Mouse (Mus musculus) lung, embryonic 16.5 days (tissue): ENCODE data around the gene Cd300lf. TPM values are rescaled to one million over a fixed set of nuclear protein-coding genes. Genes with fewer than 3 reads are reported as not detected.

ENCODE experiments used
- ATAC-seq: fragments of 200-750 bp; cut with Nextera tagmentation; 2 replicates; pipeline ENCODE4 v1.8.0; 2017; ENCODE audit warnings: low read depth, mild to moderate bottlenecking, moderate library complexity
- H3K27ac ChIP-seq: fragments of 300-500 bp; sonication (generic); 2 replicates; pipeline ENCODE4 v1.5.1; 2014; ENCODE audit warnings: mild to moderate bottlenecking, control low read depth, low read length
- H3K27me3 ChIP-seq: fragments of 300-500 bp; sonication (generic); 2 replicates; pipeline ENCODE4 v1.6.1; 2014; ENCODE audit warnings: low read depth, low read length, mixed read lengths; ENCODE audit not compliant: control insufficient read depth, insufficient read depth
- H3K36me3 ChIP-seq: fragments of 300-500 bp; sonication (generic); 2 replicates; pipeline ENCODE4 v1.6.1; 2014; ENCODE audit warnings: low read length; ENCODE audit not compliant: control insufficient read depth, insufficient read depth
- H3K4me1 ChIP-seq: fragments of 300-500 bp; sonication (generic); replicated peaks from 2 replicates; pipeline ENCODE4 v1.6.1; 2014; ENCODE audit warnings: low read length, mixed read lengths; ENCODE audit not compliant: control insufficient read depth, insufficient read depth
- H3K4me2 ChIP-seq: fragments of 300-500 bp; sonication (generic); 2 replicates; pipeline ENCODE4 v1.6.1; 2014; ENCODE audit warnings: low read depth, low read length, control low read depth
- H3K4me3 ChIP-seq: fragments of 300-500 bp; sonication (generic); 2 replicates; pipeline ENCODE4 v1.5.1; 2014; ENCODE audit warnings: mild to moderate bottlenecking, low read length, control low read depth
- H3K9ac ChIP-seq: fragments of 300-500 bp; sonication (generic); 2 replicates; pipeline ENCODE4 v1.6.1; 2014; ENCODE audit warnings: low read length, control low read depth
- H3K9me3 ChIP-seq: fragments of 300-500 bp; sonication (generic); 2 replicates; pipeline ENCODE4 v1.6.1; 2016; ENCODE audit warnings: low read length; ENCODE audit not compliant: control insufficient read depth
- WGBS: fragments of 180-500 bp; shearing (Covaris S2); extraction: QIAGEN DNeasy Blood & Tissue Kit; methylation state at CpG from one replicate; pipeline ENCODE4 v1.1.7; 2014; 5-methylcytosine and 5-hydroxymethylcytosine counted together
- polyA plus RNA-seq: library from polyadenylated mRNA; unstranded; fragments of >200 nt; fragmentation: Nextera tagmentation; extraction: Ambion mirVana; gene quantifications from 2 replicates; pipeline ENCODE4 v1.2.1, GENCODE M21; 2015

The Cd300lf gene
- polyA plus RNA-seq, 1 experiment from 2014 or later, result 3.1 TPM

DNA sequence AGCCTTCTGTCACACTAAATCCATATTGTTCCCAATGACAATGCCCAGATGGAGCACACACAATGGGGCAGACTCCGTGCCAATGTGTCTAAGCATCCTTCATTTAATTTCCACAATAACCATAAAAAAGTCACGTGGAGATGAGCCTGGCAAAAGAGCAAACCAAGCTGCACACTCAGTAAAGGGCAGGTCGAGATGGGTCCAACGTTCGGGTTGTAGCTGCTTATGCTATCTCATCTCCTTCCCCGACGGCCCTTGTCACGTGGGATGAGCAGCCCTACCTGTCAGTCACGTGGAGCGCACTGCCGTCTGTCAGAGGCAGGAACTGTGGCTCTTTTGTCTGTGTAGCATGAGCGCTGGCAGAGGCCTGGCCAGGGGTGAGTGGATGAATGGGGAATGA, 49.2 kb downstream of the Cd300lf start:
- Histone ChIP-seq H3K9ac (no peak overlapping the region), H3K4me2 (no peak overlapping the region), H3K4me1 (no peaks in the 10 kb centered on the region), H3K4me3 (no peak overlapping the region), H3K27me3 (peaks cover 8% of the 10 kb centered on the region), H3K36me3 (no peaks in the 10 kb centered on the region), H3K9me3 (no peaks in the 10 kb centered on the region), H3K27ac (no peak overlapping the region)
- WGBS, result 48% methylated on average over 12 of the region's 12 CpGs
- no peak for ATAC-seq

DNA sequence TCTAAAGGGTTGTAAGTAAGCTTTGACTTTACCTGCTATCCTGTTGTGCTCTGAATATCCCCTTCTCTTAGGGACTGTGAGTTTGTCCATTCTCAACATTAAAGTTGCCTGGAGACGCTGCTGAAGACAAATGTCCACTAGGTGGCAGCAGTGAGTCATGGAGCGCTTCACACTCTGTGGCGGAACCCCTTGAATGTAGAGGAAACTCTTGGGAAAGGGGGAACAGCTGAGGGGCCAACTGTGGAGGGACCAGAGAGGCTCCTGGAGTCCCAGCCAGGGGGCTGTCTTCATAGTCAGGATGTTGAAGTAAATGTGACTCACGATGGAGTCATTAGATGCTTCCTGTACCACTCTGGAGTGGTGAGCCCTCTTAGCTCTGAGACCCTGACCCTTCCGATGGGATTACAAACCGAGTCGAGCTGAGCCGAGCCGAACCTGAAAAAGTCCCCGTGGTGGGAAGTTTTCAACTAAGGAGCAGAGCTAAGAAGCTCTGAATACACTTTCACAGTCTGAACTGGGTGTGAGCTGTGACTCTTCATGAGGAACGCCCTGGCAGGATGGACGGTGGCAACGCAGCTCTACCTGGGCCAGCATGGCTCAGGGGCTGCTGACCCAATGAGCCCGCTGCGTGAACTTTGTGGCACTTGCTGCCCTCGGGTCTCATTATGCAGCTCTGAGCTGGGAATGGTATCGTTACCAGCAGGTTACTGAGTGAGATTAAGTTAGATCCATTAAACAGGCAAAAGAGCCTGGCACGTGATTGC, 50.2 kb downstream of the Cd300lf start:
- H3K4me1 ChIP-seq, result no peaks in the 10 kb centered on the region
- H3K9me3 ChIP-seq, result no peaks in the 10 kb centered on the region
- 40% methylated on average over 18 of the region's 18 CpGs for WGBS
- ATAC-seq, result peak; percentile 31; the same call in 1 of the 2 replicates
- no peaks in the 10 kb centered on the region for H3K36me3 ChIP-seq
- no peak overlapping the region for H3K4me3 ChIP-seq
- no peak overlapping the region for H3K9ac ChIP-seq
- H3K27ac ChIP-seq, result no peak overlapping the region
- peaks cover 8% of the 10 kb centered on the region for H3K27me3 ChIP-seq
- H3K4me2 ChIP-seq, result no peak overlapping the region

DNA sequence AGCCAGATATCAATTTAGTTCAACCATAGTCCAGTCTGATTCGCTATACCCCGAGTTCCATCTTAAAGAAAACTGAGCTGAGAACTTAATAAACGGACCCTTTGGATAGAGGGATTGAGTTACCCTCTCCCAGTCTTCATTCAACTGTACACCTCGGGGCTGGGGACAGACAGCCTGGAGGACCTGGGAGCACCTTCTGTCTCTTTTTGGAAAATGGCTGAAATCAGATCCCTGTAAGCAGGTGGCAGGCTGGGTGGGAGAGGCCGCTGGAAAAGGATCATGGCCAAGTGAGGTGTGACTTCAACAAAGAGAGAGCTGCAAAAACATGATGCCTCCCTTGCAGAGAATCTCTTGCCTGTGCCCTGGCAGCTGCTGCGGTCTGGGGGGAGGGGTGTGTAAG, 51.6 kb downstream of the Cd300lf start:
- no peak overlapping the region for H3K9ac ChIP-seq
- no peaks in the 10 kb centered on the region for H3K4me1 ChIP-seq
- no peak overlapping the region for H3K27ac ChIP-seq
- no peak overlapping the region for H3K4me3 ChIP-seq
- H3K36me3 ChIP-seq, result no peaks in the 10 kb centered on the region
- 66% methylated on average over 6 of the region's 6 CpGs for WGBS
- H3K27me3 ChIP-seq, result peaks cover 8% of the 10 kb centered on the region
- H3K9me3 ChIP-seq, result no peaks in the 10 kb centered on the region
- no peak for ATAC-seq
- H3K4me2 ChIP-seq, result no peak overlapping the region

DNA sequence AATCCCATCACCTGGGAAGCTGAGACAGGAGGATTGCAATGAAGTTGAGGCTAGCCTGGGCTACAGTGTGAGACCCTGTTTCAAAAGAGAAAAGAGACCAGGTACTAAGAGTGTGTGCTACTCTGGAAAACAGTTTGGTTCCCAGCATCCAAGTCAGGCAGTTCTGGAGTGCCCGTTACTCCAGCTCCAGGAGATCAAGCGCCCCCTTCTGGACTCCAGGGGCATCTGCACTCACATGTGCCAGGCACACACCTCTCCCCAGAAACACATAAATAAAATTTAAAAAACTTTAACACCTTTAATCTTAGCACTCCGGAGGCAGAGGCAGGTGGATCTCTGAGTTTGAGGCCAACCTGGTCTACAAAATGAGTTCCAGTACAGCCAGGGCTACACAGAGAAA, 52.4 kb downstream of the Cd300lf start:
- Histone ChIP-seq H3K9ac (no peak overlapping the region), H3K27ac (no peak overlapping the region), H3K9me3 (no peaks in the 10 kb centered on the region), H3K4me1 (no peaks in the 10 kb centered on the region), H3K4me2 (no peak overlapping the region), H3K36me3 (no peaks in the 10 kb centered on the region), H3K27me3 (peaks cover 8% of the 10 kb centered on the region), H3K4me3 (no peak overlapping the region)
- 59% methylated on average over 3 of the region's 3 CpGs for WGBS
- ATAC-seq, result no peak

DNA sequence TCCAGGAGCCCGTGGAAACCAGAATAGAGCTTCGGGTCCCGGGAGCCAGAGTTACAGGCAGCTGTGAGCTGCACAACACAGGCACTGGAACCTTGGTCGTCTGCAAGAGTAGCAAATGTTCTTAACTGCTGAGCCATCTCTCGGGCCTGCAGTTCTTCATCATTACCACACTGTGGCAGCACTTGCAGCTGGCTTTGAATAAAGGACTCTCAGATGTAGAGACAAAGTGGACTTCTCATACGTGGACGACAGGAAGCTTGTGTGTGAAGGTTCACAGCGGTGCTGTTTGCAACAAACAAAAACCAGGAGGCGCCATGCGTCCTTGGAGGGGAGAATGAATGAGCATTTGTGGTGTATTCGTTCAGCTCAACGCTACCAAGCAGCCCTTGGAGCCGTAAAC, 52.9 kb downstream of the Cd300lf start:
- peaks cover 8% of the 10 kb centered on the region for H3K27me3 ChIP-seq
- H3K36me3 ChIP-seq, result no peaks in the 10 kb centered on the region
- H3K9ac ChIP-seq, result no peak overlapping the region
- ATAC-seq, result no peak
- no peaks in the 10 kb centered on the region for H3K9me3 ChIP-seq
- no peak overlapping the region for H3K4me2 ChIP-seq
- WGBS, result 31% methylated on average over 13 of the region's 13 CpGs
- H3K4me3 ChIP-seq, result no peak overlapping the region
- no peak overlapping the region for H3K27ac ChIP-seq
- H3K4me1 ChIP-seq, result no peaks in the 10 kb centered on the region

DNA sequence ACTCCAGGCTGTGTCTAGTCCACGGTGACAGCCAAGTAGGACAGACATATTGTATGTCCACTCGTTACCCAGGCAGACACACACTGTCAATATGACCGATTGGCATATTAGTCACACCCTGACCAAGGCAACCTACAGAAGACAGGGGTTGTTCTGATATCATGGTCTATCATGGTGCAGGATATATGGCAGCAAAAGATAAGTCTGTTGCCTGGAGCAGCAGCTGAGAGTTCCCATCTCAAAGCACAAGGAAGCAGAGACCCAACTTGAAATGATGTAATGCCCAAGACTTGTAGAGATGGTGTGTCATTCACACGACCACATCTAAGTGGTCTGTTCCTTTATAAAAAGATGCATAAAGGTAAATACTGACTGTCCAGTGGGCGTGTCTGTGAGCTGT, 55.1 kb downstream of the Cd300lf start:
- Histone ChIP-seq H3K4me3 (no peak overlapping the region), H3K27ac (no peak overlapping the region), H3K36me3 (no peaks in the 10 kb centered on the region), H3K27me3 (0 out of 2 replicates have a peak, but pooled peaks cover 2% of the 10 kb centered on the region), H3K9ac (no peak overlapping the region), H3K4me1 (no peaks in the 10 kb centered on the region), H3K4me2 (no peak overlapping the region), H3K9me3 (no peaks in the 10 kb centered on the region)
- WGBS, result 73% methylated on average over 5 of the region's 5 CpGs
- no peak for ATAC-seq

DNA sequence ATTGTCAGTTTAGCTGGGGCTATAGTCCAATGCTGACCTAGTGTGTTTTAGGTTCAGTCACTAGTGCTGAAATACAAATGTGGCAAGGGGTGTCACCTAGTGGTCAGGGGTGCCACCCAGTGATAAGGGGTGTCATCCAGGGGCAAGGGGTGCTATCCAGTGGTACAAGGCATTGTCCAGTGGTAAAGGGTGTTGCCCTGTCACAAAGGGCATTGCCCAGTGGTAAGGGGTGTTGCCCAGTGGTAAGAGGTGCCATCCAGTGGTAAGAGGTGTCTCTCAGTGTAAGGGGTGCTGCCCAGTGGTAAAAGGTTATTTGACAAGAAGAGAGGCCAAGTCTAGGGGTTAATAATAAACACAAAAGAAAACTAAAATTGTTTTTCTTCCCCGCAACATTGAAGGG, 56.4 kb downstream of the Cd300lf start:
- Histone ChIP-seq H3K27me3 (0 out of 2 replicates have a peak, but pooled peaks cover 2% of the 10 kb centered on the region), H3K4me2 (no peak overlapping the region), H3K36me3 (no peaks in the 10 kb centered on the region), H3K4me3 (no peak overlapping the region), H3K27ac (no peak overlapping the region), H3K9me3 (no peaks in the 10 kb centered on the region), H3K9ac (no peak overlapping the region), H3K4me1 (no peaks in the 10 kb centered on the region)
- 96% methylated on average over 1 of the region's 1 CpGs for WGBS
- no peak for ATAC-seq

DNA sequence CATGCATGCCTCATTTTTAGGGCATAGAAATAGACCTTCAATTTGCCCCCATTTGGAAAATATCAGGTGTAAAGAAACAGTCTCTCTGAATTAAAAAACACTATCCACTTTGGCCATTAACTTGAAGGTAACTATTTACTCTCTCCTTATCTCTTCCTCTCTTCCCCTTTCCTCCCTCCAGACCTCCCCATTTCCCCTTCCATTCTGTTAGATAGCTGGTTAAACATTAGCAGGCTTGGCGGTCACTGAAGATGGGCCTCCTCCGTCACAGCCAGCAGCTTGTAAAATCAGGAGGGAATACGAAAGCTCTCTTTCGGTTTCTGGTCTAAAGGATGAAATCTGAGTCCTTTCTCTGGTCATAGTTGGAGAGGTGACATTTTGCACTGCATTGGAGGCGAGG, 57.9 kb downstream of the Cd300lf start:
- H3K27me3 ChIP-seq, result no peaks in the 10 kb centered on the region
- no peak for ATAC-seq
- no peaks in the 10 kb centered on the region for H3K9me3 ChIP-seq
- 19% methylated on average over 5 of the region's 5 CpGs for WGBS
- no peak overlapping the region for H3K4me3 ChIP-seq
- no peak overlapping the region for H3K27ac ChIP-seq
- no peak overlapping the region for H3K9ac ChIP-seq
- H3K4me1 ChIP-seq, result peaks cover 7% of the 10 kb centered on the region
- H3K4me2 ChIP-seq, result no peak overlapping the region
- no peaks in the 10 kb centered on the region for H3K36me3 ChIP-seq

DNA sequence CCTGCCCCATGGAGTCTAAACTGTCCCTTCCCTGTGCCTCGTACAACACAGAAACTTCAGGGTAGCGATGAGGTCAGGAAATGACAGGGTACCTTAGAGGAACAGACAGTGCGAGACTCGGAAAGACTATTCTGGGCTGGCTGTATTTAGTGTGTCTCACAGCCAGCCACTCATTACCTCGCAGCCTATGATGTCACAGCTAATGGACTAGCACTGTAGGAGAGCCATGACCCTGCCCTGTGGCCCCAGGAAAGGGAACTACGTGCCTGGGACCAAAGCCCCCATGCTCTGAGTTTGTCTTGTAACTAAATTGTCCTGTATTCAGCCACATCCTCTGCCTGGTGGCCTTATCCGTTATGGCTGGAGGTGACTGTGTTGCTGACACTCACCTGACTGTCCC, 58.4 kb downstream of the Cd300lf start:
- H3K4me1 ChIP-seq, result peaks cover 7% of the 10 kb centered on the region
- no peak for ATAC-seq
- no peak overlapping the region for H3K4me3 ChIP-seq
- no peak overlapping the region for H3K27ac ChIP-seq
- H3K9me3 ChIP-seq, result no peaks in the 10 kb centered on the region
- H3K36me3 ChIP-seq, result no peaks in the 10 kb centered on the region
- H3K4me2 ChIP-seq, result no peak overlapping the region
- 48% methylated on average over 7 of the region's 7 CpGs for WGBS
- no peak overlapping the region for H3K9ac ChIP-seq
- no peaks in the 10 kb centered on the region for H3K27me3 ChIP-seq
